Mouse (Mus musculus): ENCODE measurements around the gene A4galt. TPM values are rescaled to one million over a fixed set of nuclear protein-coding genes. Genes with fewer than 3 reads are reported as not detected.

Gene A4galt
- polyA plus RNA-seq, 1 experiment from 2014 or later = 0.60 TPM

DNA sequence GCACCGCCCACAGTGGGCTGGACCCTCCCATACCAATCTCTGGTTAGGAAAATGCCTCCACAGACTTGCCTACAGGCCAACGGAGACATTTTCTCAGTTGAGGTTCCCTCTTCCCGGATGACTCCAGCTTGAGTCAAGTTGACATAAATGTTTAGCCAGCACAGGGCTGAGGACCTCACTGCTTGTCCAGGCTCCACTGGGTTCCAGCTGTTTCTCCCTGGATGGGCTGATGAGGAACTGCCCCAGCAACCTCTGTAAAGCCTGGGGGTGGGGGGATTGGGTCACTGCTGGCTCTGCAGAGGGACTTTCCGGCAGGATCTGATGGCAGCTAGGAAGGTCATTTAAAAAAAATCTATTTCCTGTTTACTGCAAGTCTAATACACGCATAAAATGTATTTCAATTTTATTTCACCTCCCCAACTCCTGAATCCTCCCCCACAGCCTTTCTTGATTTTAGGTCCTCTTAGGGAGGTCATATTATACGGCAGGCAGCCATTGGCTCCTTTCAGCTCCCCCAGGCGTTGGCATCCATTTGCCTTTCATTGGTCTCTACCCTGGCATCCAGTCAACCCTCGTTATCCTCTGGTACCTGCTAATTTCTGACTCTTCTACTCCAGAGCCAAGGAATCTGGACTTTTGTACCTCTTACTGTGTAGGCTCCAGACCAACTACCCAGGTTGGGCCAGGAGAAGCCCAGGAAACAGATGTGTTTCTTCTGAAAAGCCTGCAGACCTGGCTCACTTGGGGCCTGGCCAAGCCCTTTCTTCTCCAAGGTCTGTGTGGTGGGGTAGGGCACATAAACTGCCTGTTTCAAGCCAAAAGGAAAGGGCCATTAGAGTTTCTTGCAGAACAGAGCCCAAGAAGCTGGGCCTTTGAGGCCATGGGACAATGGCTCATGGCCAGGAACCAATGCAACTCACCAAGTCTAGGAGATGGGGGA lies 42.4 kb upstream of the A4galt start:
- DNase-seq (ENCODE audit: low spot score) = no peak
- no peaks in the 10 kb centered on the region for H3K4me1 ChIP-seq (ENCODE audit: control insufficient read depth, insufficient read depth, low read length)
- WGBS = 95% methylated on average over 8 of the region's 8 CpGs
- no peak overlapping the region for H3K4me2 ChIP-seq (ENCODE audit: low read depth)
- H3K4me3 ChIP-seq (ENCODE audit: low read depth, low read length) = no peak overlapping the region
- no peaks in the 10 kb centered on the region for H3K36me3 ChIP-seq (ENCODE audit: control insufficient read depth, insufficient read depth, low read length)
- H3K9ac ChIP-seq (ENCODE audit: low read length) = no peak overlapping the region
- H3K27me3 ChIP-seq (ENCODE audit: control insufficient read depth, insufficient read depth, low read length) = no peaks in the 10 kb centered on the region
- ATAC-seq (ENCODE audit: insufficient read depth, low FRiP score, low TSS enrichment) = no peak
- H3K9me3 ChIP-seq (ENCODE audit: control insufficient read depth, low read length) = no peaks in the 10 kb centered on the region
- no peak overlapping the region for H3K27ac ChIP-seq (ENCODE audit: low read depth, low read length)

DNA sequence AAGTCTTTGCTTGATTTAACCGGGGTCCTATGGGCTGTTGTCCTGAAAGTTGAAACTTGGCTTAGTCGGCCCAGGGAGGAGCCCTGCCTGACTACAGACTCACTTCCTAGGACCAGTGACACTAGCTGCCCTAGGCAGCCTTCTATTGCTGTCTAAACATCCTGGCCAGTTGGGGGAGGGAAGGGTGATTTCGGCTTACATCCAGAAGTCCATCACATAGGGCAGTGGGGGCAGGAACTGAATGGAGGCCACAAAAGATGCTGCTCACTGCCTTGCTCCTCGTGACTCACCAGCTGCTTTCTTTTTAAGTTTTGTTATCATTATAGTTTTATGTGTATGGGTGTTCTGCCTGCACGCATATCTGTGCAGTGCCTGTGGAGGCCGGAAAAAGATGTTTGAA lies 41.6 kb upstream of the A4galt start:
- H3K9me3 ChIP-seq (ENCODE audit: control insufficient read depth, low read length) = no peaks in the 10 kb centered on the region
- 81% methylated on average over 6 of the region's 6 CpGs for whole genome bisulfite sequencing
- ATAC-seq (ENCODE audit: insufficient read depth, low FRiP score, low TSS enrichment) (no peak), DNase-seq (ENCODE audit: low spot score) (no peak)
- H3K4me3 ChIP-seq (ENCODE audit: low read depth, low read length) = no peak overlapping the region
- H3K4me2 ChIP-seq (ENCODE audit: low read depth) = no peak overlapping the region
- H3K27ac ChIP-seq (ENCODE audit: low read depth, low read length) = no peak overlapping the region
- no peak overlapping the region for H3K9ac ChIP-seq (ENCODE audit: low read length)
- H3K36me3 ChIP-seq (ENCODE audit: control insufficient read depth, insufficient read depth, low read length) = no peaks in the 10 kb centered on the region
- H3K4me1 ChIP-seq (ENCODE audit: control insufficient read depth, insufficient read depth, low read length) = no peaks in the 10 kb centered on the region
- H3K27me3 ChIP-seq (ENCODE audit: control insufficient read depth, insufficient read depth, low read length) = no peaks in the 10 kb centered on the region

GRCm38 (mm10) chr15:83292261-83293056 lies 40.9 kb upstream of the A4galt start:
- Histone ChIP-seq H3K4me1 (ENCODE audit: control insufficient read depth, insufficient read depth, low read length) (no peaks in the 10 kb centered on the region), H3K36me3 (ENCODE audit: control insufficient read depth, insufficient read depth, low read length) (no peaks in the 10 kb centered on the region), H3K27me3 (ENCODE audit: control insufficient read depth, insufficient read depth, low read length) (no peaks in the 10 kb centered on the region), H3K9me3 (ENCODE audit: control insufficient read depth, low read length) (no peaks in the 10 kb centered on the region), H3K4me3 (ENCODE audit: low read depth, low read length) (no peak overlapping the region), H3K9ac (ENCODE audit: low read length) (no peak overlapping the region), H3K4me2 (ENCODE audit: low read depth) (no peak overlapping the region), H3K27ac (ENCODE audit: low read depth, low read length) (no peak overlapping the region)
- WGBS = 82% methylated on average over 13 of the region's 13 CpGs
- ATAC-seq (ENCODE audit: insufficient read depth, low FRiP score, low TSS enrichment) (no peak), DNase-seq (ENCODE audit: low spot score) (no peak)

- no peaks in the 10 kb centered on the region for H3K4me1 ChIP-seq (ENCODE audit: control insufficient read depth, insufficient read depth, low read length)
- H3K9ac ChIP-seq (ENCODE audit: low read length) = no peak overlapping the region
- 80% methylated on average over 2 of the region's 2 CpGs for WGBS
- H3K9me3 ChIP-seq (ENCODE audit: control insufficient read depth, low read length) = no peaks in the 10 kb centered on the region
- no peak overlapping the region for H3K27ac ChIP-seq (ENCODE audit: low read depth, low read length)
- no peaks in the 10 kb centered on the region for H3K27me3 ChIP-seq (ENCODE audit: control insufficient read depth, insufficient read depth, low read length)
- ATAC-seq (ENCODE audit: insufficient read depth, low FRiP score, low TSS enrichment) = no peak
- DNase-seq (ENCODE audit: low spot score) = no peak
- H3K36me3 ChIP-seq (ENCODE audit: control insufficient read depth, insufficient read depth, low read length) = no peaks in the 10 kb centered on the region
- no peak overlapping the region for H3K4me2 ChIP-seq (ENCODE audit: low read depth)
- no peak overlapping the region for H3K4me3 ChIP-seq (ENCODE audit: low read depth, low read length)
Measured at GRCm38 (mm10) chr15:83290899-83291298, 39.3 kb upstream of the A4galt start.

DNA sequence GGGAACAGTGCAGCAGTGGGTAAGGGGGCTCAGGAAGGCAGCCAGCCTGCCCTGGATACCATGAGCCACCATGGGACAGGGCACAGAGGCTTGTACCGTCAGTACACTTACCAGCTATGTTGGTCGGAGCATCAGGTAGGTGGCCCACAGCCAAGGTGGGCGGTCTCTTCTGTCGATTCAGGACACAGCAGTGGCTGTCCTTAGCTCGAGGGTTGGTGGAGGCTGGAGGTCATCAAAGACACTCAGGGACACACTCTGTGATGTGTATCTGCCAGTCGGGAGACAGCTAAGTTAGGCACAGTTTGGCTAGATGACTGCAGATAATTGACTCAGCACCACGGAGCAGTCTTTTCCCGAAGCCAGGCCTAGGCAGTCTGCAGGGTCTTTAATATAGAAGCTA lies 33.3 kb upstream of the A4galt start:
- no peak overlapping the region for H3K9ac ChIP-seq (ENCODE audit: low read length)
- WGBS = 88% methylated on average over 8 of the region's 8 CpGs
- no peak overlapping the region for H3K4me2 ChIP-seq (ENCODE audit: low read depth)
- no peaks in the 10 kb centered on the region for H3K4me1 ChIP-seq (ENCODE audit: control insufficient read depth, insufficient read depth, low read length)
- H3K9me3 ChIP-seq (ENCODE audit: control insufficient read depth, low read length) = no peaks in the 10 kb centered on the region
- H3K27me3 ChIP-seq (ENCODE audit: control insufficient read depth, insufficient read depth, low read length) = no peaks in the 10 kb centered on the region
- no peak overlapping the region for H3K27ac ChIP-seq (ENCODE audit: low read depth, low read length)
- ATAC-seq (ENCODE audit: insufficient read depth, low FRiP score, low TSS enrichment) = no peak
- no peaks in the 10 kb centered on the region for H3K36me3 ChIP-seq (ENCODE audit: control insufficient read depth, insufficient read depth, low read length)
- H3K4me3 ChIP-seq (ENCODE audit: low read depth, low read length) = no peak overlapping the region
- DNase-seq (ENCODE audit: low spot score) = no peak

DNA sequence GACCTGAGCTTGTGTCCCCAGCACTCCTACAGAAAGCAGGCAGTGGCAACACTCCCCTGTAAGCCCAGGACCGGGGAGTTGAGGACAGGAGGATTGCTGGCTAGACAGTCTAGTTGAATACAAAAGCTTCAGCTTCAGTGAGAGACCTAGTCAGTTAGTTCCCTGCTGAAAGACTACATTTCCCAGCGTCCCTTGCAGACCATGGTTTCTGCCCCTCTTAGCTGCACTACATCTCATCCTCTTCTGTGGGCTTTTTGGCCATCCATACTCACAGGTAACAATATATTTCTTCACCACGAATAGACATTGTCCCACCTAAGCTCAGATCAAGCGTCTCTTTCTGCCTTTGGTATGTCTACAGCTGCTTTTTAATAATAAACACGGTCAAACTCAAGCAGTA lies 30.8 kb upstream of the A4galt start:
- H3K9ac ChIP-seq (ENCODE audit: low read length) = no peak overlapping the region
- H3K9me3 ChIP-seq (ENCODE audit: control insufficient read depth, low read length) = no peaks in the 10 kb centered on the region
- H3K36me3 ChIP-seq (ENCODE audit: control insufficient read depth, insufficient read depth, low read length) = no peaks in the 10 kb centered on the region
- H3K4me2 ChIP-seq (ENCODE audit: low read depth) = no peak overlapping the region
- no peak for ATAC-seq (ENCODE audit: insufficient read depth, low FRiP score, low TSS enrichment)
- H3K4me3 ChIP-seq (ENCODE audit: low read depth, low read length) = no peak overlapping the region
- 75% methylated on average over 5 of the region's 5 CpGs for WGBS
- H3K27ac ChIP-seq (ENCODE audit: low read depth, low read length) = no peak overlapping the region
- H3K27me3 ChIP-seq (ENCODE audit: control insufficient read depth, insufficient read depth, low read length) = no peaks in the 10 kb centered on the region
- no peak for DNase-seq (ENCODE audit: low spot score)
- no peaks in the 10 kb centered on the region for H3K4me1 ChIP-seq (ENCODE audit: control insufficient read depth, insufficient read depth, low read length)

DNA sequence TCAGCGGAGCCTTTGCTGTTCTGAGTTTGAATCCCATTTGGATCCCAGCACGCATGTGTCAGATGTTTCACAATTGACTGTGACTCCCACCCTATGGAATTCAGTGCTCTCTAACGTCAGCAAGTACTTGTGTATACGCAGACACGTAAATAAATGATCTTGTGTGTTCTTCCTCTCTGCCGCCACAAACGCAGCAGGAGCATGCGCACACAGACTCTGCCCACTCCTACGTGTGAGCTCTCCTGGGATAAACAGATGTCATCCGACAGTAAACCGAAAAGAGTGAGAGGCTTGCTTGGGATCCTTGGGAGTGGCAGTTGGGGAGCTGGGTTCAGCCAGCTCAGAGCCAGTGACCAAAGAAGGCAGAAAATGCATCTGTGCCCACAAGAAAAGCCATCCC lies 29.7 kb upstream of the A4galt start:
- no peaks in the 10 kb centered on the region for H3K27me3 ChIP-seq (ENCODE audit: control insufficient read depth, insufficient read depth, low read length)
- WGBS = 76% methylated on average over 11 of the region's 11 CpGs
- ATAC-seq (ENCODE audit: insufficient read depth, low FRiP score, low TSS enrichment) = no peak

DNA sequence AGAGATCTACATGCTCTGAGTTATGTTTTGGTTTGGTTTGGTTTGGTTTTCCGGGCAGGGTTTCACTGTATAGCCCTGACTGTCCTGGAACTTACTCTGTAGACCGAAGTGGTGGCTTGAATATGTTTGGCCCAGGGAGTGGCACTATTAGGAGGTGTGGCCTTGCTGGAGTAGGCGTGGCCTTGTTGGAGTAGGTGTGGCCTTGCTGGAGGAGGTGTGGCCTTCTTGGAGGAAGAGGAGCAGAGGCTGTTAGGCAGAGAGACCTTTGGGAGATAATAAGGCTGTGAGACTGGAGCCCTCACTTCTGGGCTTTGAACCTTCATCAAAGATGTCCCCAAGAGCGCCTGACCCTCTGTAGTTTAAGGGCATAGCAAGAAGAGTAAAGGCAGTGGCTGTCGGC lies 27.0 kb upstream of the A4galt start:
- whole genome bisulfite sequencing = 84% methylated on average over 5 of the region's 5 CpGs
- no peak overlapping the region for H3K4me3 ChIP-seq (ENCODE audit: low read depth, low read length)

More for the DNA sequence above, 29.7 kb upstream of the A4galt start:
- Histone ChIP-seq H3K36me3 (ENCODE audit: control insufficient read depth, insufficient read depth, low read length) (no peaks in the 10 kb centered on the region), H3K4me3 (ENCODE audit: low read depth, low read length) (no peak overlapping the region), H3K9ac (ENCODE audit: low read length) (no peak overlapping the region), H3K4me2 (ENCODE audit: low read depth) (no peak overlapping the region), H3K4me1 (ENCODE audit: control insufficient read depth, insufficient read depth, low read length) (no peaks in the 10 kb centered on the region), H3K27ac (ENCODE audit: low read depth, low read length) (no peak overlapping the region), H3K9me3 (ENCODE audit: control insufficient read depth, low read length) (no peaks in the 10 kb centered on the region)
- no peak for DNase-seq (ENCODE audit: low spot score)

More for the DNA sequence above, 27.0 kb upstream of the A4galt start:
- no peaks in the 10 kb centered on the region for H3K27me3 ChIP-seq (ENCODE audit: control insufficient read depth, insufficient read depth, low read length)
- no peak overlapping the region for H3K4me2 ChIP-seq (ENCODE audit: low read depth)
- no peak for DNase-seq (ENCODE audit: low spot score)
- H3K9ac ChIP-seq (ENCODE audit: low read length) = no peak overlapping the region
- H3K4me1 ChIP-seq (ENCODE audit: control insufficient read depth, insufficient read depth, low read length) = no peaks in the 10 kb centered on the region
- no peaks in the 10 kb centered on the region for H3K9me3 ChIP-seq (ENCODE audit: control insufficient read depth, low read length)
- ATAC-seq (ENCODE audit: insufficient read depth, low FRiP score, low TSS enrichment) = no peak
- no peak overlapping the region for H3K27ac ChIP-seq (ENCODE audit: low read depth, low read length)
- no peaks in the 10 kb centered on the region for H3K36me3 ChIP-seq (ENCODE audit: control insufficient read depth, insufficient read depth, low read length)

All from neural tube, embryonic 11.5 days (tissue).